Mouse (Mus musculus): ENCODE measurements around the gene Cnot10.

- TF ChIP-seq POLR2A (IDR thresholded peaks at IDR 0.05; ENCODE audit: low read depth, low read length), result no peak
- no peak for TF ChIP-seq CTCF (IDR thresholded peaks at IDR 0.05; ENCODE audit: extremely low read depth, insufficient read length, insufficient replicate concordance, low read depth, low read length)
These were observed 3.2 kb downstream of the Cnot10 start for GRCm38 (mm10) chr9:114636751-114637150.
